Mouse (Mus musculus) intestine, embryonic 15.5 days (tissue): Measurements from ENCODE around the gene 2310057N15Rik. TPM values are rescaled to one million over a fixed set of nuclear protein-coding genes. Genes with fewer than 3 reads are reported as not detected.

ENCODE experiments used
- polyA plus RNA-seq: library from polyadenylated mRNA; unstranded; fragments of >200 nt; fragmentation: Nextera tagmentation; extraction: Ambion mirVana; gene quantifications from 2 replicates; pipeline ENCODE4 v1.2.1, GENCODE M21; 2015

2310057N15Rik gene
- polyA plus RNA-seq, 1 experiment from 2014 or later = not detected

Other genes with a start within 250 kb of the 2310057N15Rik start
- 72.7 and 77.0 TPM in 2 replicates for gene Cldn8, start 211.0 kb downstream of the 2310057N15Rik start, polyA plus RNA-seq
- not detected in 2 replicates for gene Krtap24-1, start 161.9 kb downstream of the 2310057N15Rik start, polyA plus RNA-seq
- not detected in 2 replicates for gene 2310079G19Rik, start 146.5 kb downstream of the 2310057N15Rik start, polyA plus RNA-seq
- not detected in 2 replicates for gene Krtap26-1, start 126.4 kb downstream of the 2310057N15Rik start, polyA plus RNA-seq
- gene Krtap27-1, start 102.5 kb downstream of the 2310057N15Rik start, polyA plus RNA-seq = not detected in 2 replicates
- not detected in 2 replicates for gene 2310061N02Rik, start 66.2 kb downstream of the 2310057N15Rik start, polyA plus RNA-seq
- gene Krtap13-1, start 45.3 kb downstream of the 2310057N15Rik start, polyA plus RNA-seq = not detected in 2 replicates
- not detected in 2 replicates for gene Krtap13, start 22.6 kb downstream of the 2310057N15Rik start, polyA plus RNA-seq
- gene 2310034C09Rik, start 15.4 kb downstream of the 2310057N15Rik start, polyA plus RNA-seq = not detected in 2 replicates
- not detected in 2 replicates for gene Gm5965, start 3.7 kb upstream of the 2310057N15Rik start, polyA plus RNA-seq
- gene Gm20741, start 38.0 kb upstream of the 2310057N15Rik start, polyA plus RNA-seq = not detected in 2 replicates
- not detected in 2 replicates for gene Krtap15, start 46.0 kb upstream of the 2310057N15Rik start, polyA plus RNA-seq
- not detected in 2 replicates for gene Krtap14, start 51.9 kb upstream of the 2310057N15Rik start, polyA plus RNA-seq
- not detected in 2 replicates for gene Krtap19-1, start 95.2 kb upstream of the 2310057N15Rik start, polyA plus RNA-seq
- gene Krtap19-2, start 100.1 kb upstream of the 2310057N15Rik start, polyA plus RNA-seq = not detected in 2 replicates
- not detected in 2 replicates for gene Krtap19-3, start 103.8 kb upstream of the 2310057N15Rik start, polyA plus RNA-seq
- gene Krtap19-4, start 110.9 kb upstream of the 2310057N15Rik start, polyA plus RNA-seq = not detected in 2 replicates
- gene Krtap19-5, start 122.3 kb upstream of the 2310057N15Rik start, polyA plus RNA-seq = not detected in 2 replicates
- not detected in 2 replicates for gene Krtap19-9b, start 158.1 kb upstream of the 2310057N15Rik start, polyA plus RNA-seq
- not detected in 2 replicates for gene Krtap16-3, start 188.7 kb upstream of the 2310057N15Rik start, polyA plus RNA-seq
- gene Krtap22-2, start 236.6 kb upstream of the 2310057N15Rik start, polyA plus RNA-seq = not detected in 2 replicates
- not detected in 2 replicates for gene Gm10229, start 241.1 kb upstream of the 2310057N15Rik start, polyA plus RNA-seq